ENCODE assay signal across 8 mouse cellular contexts in genomic region chr12:27928366-27928963, GRCm38 (mm10).
A peak's percentile ranks its signal among the peaks of the same experiment; 100 is the strongest.
DNase-seq lines count a peak whose midpoint lies in the region; ATAC-seq and TF ChIP-seq lines count a peak whose summit lies in the region.
"Had no signal": no experiment of that assay in that cellular context is flagged by ENCODE, and none has a peak within 500 bp of the region (broad histone marks: within the 10 kb centered on the region; RNA-seq: fewer than 3 reads in every experiment).

No protein-coding gene starts in this region.

- no peak overlapping the region for H3K27ac ChIP-seq in kidney, postnatal 0 days
- H3K27ac ChIP-seq in kidney, embryonic 14.5 days (ENCODE audit: low read depth, low read length) = no peak overlapping the region
- H3K27ac ChIP-seq in embryonic facial prominence, embryonic 15.5 days (replicated peaks) = no peak overlapping the region
- H3K27ac ChIP-seq in limb, embryonic 13.5 days = no peak overlapping the region; the same call in 1 of the 2 replicates

- no peak overlapping the region for H3K9ac ChIP-seq in kidney, postnatal 0 days (ENCODE audit: low read depth, low read length)
- no peak overlapping the region for H3K9ac ChIP-seq in kidney, embryonic 14.5 days (ENCODE audit: low read depth, low read length)
- H3K9ac ChIP-seq in embryonic facial prominence, embryonic 15.5 days = no peak overlapping the region
- H3K9ac ChIP-seq in limb, embryonic 13.5 days = no peak overlapping the region

- no peaks in the 10 kb centered on the region for H3K27me3 ChIP-seq in kidney, postnatal 0 days (ENCODE audit: insufficient read depth, low read length)
- no peaks in the 10 kb centered on the region for H3K27me3 ChIP-seq in kidney, embryonic 14.5 days (ENCODE audit: control insufficient read depth, insufficient read depth, low read length)
- H3K27me3 ChIP-seq in embryonic facial prominence, embryonic 15.5 days = no peaks in the 10 kb centered on the region
- H3K27me3 ChIP-seq in limb, embryonic 13.5 days = no peaks in the 10 kb centered on the region

- 29% methylated on average over 11 of the region's 11 CpGs for WGBS in kidney, postnatal 0 days
- 43% methylated on average over 11 of the region's 11 CpGs for WGBS in kidney, embryonic 14.5 days
- 19% methylated on average over 11 of the region's 11 CpGs for WGBS in embryonic facial prominence, embryonic 15.5 days
- 22% methylated on average over 11 of the region's 11 CpGs for WGBS in limb, embryonic 13.5 days
- 36% methylated on average over 11 of the region's 11 CpGs for WGBS in lung, adult 2 months

- H3K9me3 ChIP-seq in kidney, postnatal 0 days (replicated peaks; ENCODE audit: low read length) = no peaks in the 10 kb centered on the region
- H3K9me3 ChIP-seq in kidney, embryonic 14.5 days (ENCODE audit: control insufficient read depth, low read length) = no peaks in the 10 kb centered on the region
- no peaks in the 10 kb centered on the region for H3K9me3 ChIP-seq in embryonic facial prominence, embryonic 15.5 days (replicated peaks)
- H3K9me3 ChIP-seq in limb, embryonic 13.5 days = no peaks in the 10 kb centered on the region

- no peaks in the 10 kb centered on the region for H3K36me3 ChIP-seq in kidney, postnatal 0 days (ENCODE audit: insufficient read depth, low read length)
- H3K36me3 ChIP-seq in kidney, embryonic 14.5 days (ENCODE audit: control insufficient read depth, insufficient read depth, low read length) = no peaks in the 10 kb centered on the region
- no peaks in the 10 kb centered on the region for H3K36me3 ChIP-seq in embryonic facial prominence, embryonic 15.5 days
- H3K36me3 ChIP-seq in limb, embryonic 13.5 days = no peaks in the 10 kb centered on the region

- peak; percentile 47 for DNase-seq in kidney, postnatal 0 days (ENCODE audit: low spot score)
- DNase-seq in brain, embryonic 14.5 days (ENCODE audit: low read depth) = peak; percentile 78
- no peak for DNase-seq in lung, adult 2 months
- DNase-seq: thymus, postnatal 25 days had no signal

- ATAC-seq in kidney, postnatal 0 days (replicated peaks; ENCODE audit: low FRiP score, low read depth) = no peak
- ATAC-seq in kidney, embryonic 14.5 days (ENCODE audit: low FRiP score, low TSS enrichment) = no peak
- 0 out of 2 replicates have a peak, but pooled peaks have one; percentile 45 for ATAC-seq in embryonic facial prominence, embryonic 15.5 days (ENCODE audit: insufficient number of reproducible peaks, low FRiP score, low TSS enrichment, low read depth)
- ATAC-seq in limb, embryonic 13.5 days (ENCODE audit: low FRiP score, low read depth) = peak; percentile 60; the same call in 1 of the 2 replicates
- ATAC-seq in megakaryocyte-erythroid progenitor cell, adult 5-6 weeks (replicated peaks; ENCODE audit: low FRiP score, low TSS enrichment, poor library complexity, severe bottlenecking) = no peak

- no peak for TF ChIP-seq CTCF in kidney, postnatal 0 days (IDR thresholded peaks at IDR 0.05; ENCODE audit: low read depth)
- TF ChIP-seq CTCF in brain, embryonic 14.5 days (IDR thresholded peaks at IDR 0.05; ENCODE audit: borderline replicate concordance, extremely low read depth, insufficient read depth, insufficient read length) = no peak
- TF ChIP-seq CTCF in lung, adult 2 months (IDR thresholded peaks at IDR 0.05; ENCODE audit: insufficient read depth, low read length) = no peak

- H3K4me2 ChIP-seq in kidney, postnatal 0 days (ENCODE audit: low read length) = no peak overlapping the region
- H3K4me2 ChIP-seq in kidney, embryonic 14.5 days (replicated peaks; ENCODE audit: low read depth, low read length) = no peak overlapping the region
- no peak overlapping the region for H3K4me2 ChIP-seq in embryonic facial prominence, embryonic 15.5 days (replicated peaks)
- H3K4me2 ChIP-seq in limb, embryonic 13.5 days (replicated peaks) = peak overlapping the region; percentile 16; the same call in 1 of the 2 replicates

- no peaks in the 10 kb centered on the region for H3K4me1 ChIP-seq in kidney, postnatal 0 days (replicated peaks; ENCODE audit: insufficient read depth, low read length)
- H3K4me1 ChIP-seq in kidney, embryonic 14.5 days (ENCODE audit: control insufficient read depth, insufficient read depth, low read length) = peaks cover 8% of the 10 kb centered on the region; the same call in 1 of the 2 replicates
- peaks cover 14% of the 10 kb centered on the region for H3K4me1 ChIP-seq in embryonic facial prominence, embryonic 15.5 days
- peaks cover 28% of the 10 kb centered on the region for H3K4me1 ChIP-seq in limb, embryonic 13.5 days
- H3K4me1 ChIP-seq in lung, adult 2 months (ENCODE audit: control insufficient read depth, insufficient read depth, low read length) = peaks cover 2% of the 10 kb centered on the region; the same call in 1 of the 2 replicates

- H3K4me3 ChIP-seq in kidney, postnatal 0 days (replicated peaks; ENCODE audit: low read depth, low read length) = no peak overlapping the region
- no peak overlapping the region for H3K4me3 ChIP-seq in kidney, embryonic 14.5 days (ENCODE audit: low read length)
- no peak overlapping the region for H3K4me3 ChIP-seq in embryonic facial prominence, embryonic 15.5 days (replicated peaks)
- no peak overlapping the region for H3K4me3 ChIP-seq in limb, embryonic 13.5 days
- no peak overlapping the region for H3K4me3 ChIP-seq in lung, adult 2 months (replicated peaks; ENCODE audit: extremely low read depth, low read depth, low read length)

- TF ChIP-seq POLR2A in brain, embryonic 14.5 days (IDR thresholded peaks at IDR 0.05; ENCODE audit: borderline replicate concordance, extremely low read depth, insufficient read depth, insufficient read length, poor library complexity, severe bottlenecking) = no peak
- no peak for TF ChIP-seq POLR2A in lung, adult 2 months (IDR thresholded peaks at IDR 0.05; ENCODE audit: borderline replicate concordance, extremely low read depth, low read depth, low read length)

Comparison
In these comparisons a context has a peak if more than half of its experiments do, and no peak if none do; other contexts are left out.
1. ATAC-seq: peak in embryonic facial prominence, embryonic 15.5 days (single experiment) and limb, embryonic 13.5 days (single experiment); none in kidney, postnatal 0 days (single experiment), kidney, embryonic 14.5 days (single experiment) and megakaryocyte-erythroid progenitor cell, adult 5-6 weeks (single experiment).